Mouse (Mus musculus) cortical plate, adult 2 months (tissue): ENCODE results near the gene Fam193a. TPM values are rescaled to one million over a fixed set of nuclear protein-coding genes. Genes with fewer than 3 reads are reported as not detected.

ENCODE experiments used
- H3K27ac ChIP-seq: fragments of 200-500 bp; 2 replicates; pipeline ENCODE4 v1.5.1; 2012; ENCODE audit warnings: low read length, control low read depth, inconsistent platforms; ENCODE audit not compliant: insufficient read depth
- H3K4me1 ChIP-seq: fragments of 200-500 bp; 2 replicates; pipeline ENCODE4 v1.6.1; 2011; ENCODE audit warnings: low read length; ENCODE audit not compliant: control insufficient read depth, insufficient read depth
- H3K4me3 ChIP-seq: fragments of 200-500 bp; 2 replicates; pipeline ENCODE4 v1.5.1; 2011; ENCODE audit warnings: mild to moderate bottlenecking, low read length, control low read depth; ENCODE audit not compliant: insufficient read depth
- CTCF ChIP-seq: fragments of 200-500 bp; IDR thresholded peaks from 2 replicates; pipeline ENCODE4 v1.5.1; 2011; ENCODE audit warnings: mild to moderate bottlenecking, control low read depth, low read length; ENCODE audit not compliant: insufficient read depth; ENCODE audit errors: extremely low read depth
- POLR2A ChIP-seq: fragments of 200-500 bp; IDR thresholded peaks from 2 replicates; pipeline ENCODE4 v1.6.1; 2011; ENCODE audit warnings: mild to moderate bottlenecking, low read length, control low read depth; ENCODE audit not compliant: insufficient read depth; ENCODE audit errors: extremely low read depth
- polyA plus RNA-seq: library from polyadenylated mRNA; depleted of rRNA; stranded (reverse); fragments of >200 nt; gene quantifications from 2 replicates; pipeline ENCODE4 v1.2.3, GENCODE M21; 2012

Gene Fam193a
- polyA plus RNA-seq, 1 experiment, result 42.0 TPM

- TF ChIP-seq POLR2A (no peak), CTCF (no peak)
- H3K27ac ChIP-seq, result no peak overlapping the region
- H3K4me1 ChIP-seq, result peaks cover 12% of the 10 kb centered on the region
- no peak overlapping the region for H3K4me3 ChIP-seq
Measured at GRCm38 (mm10) chr5:34409002-34409401, 39.3 kb downstream of the Fam193a start.

DNA sequence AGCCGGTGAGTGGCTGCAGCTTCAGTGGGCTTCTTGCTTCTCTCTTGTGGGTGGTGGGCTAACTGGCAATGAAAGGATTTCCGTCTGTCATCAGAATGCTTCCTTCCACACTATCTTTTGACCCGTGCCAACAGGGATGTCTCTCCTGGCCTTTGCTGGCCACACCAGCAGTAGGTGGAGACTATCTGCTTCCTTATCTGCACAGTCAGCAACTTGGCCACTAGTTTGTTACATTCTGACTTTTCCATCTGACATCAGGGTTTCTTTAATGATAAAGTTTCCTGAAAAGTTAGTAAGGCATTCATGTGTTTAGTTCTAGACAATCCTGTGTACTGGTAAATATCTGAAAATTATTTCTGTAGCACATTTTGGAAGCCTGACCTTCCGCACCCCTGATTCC lies 41.1 kb downstream of the Fam193a start:
- Histone ChIP-seq H3K4me3 (no peak overlapping the region), H3K27ac (no peak overlapping the region), H3K4me1 (peaks cover 12% of the 10 kb centered on the region)
- TF ChIP-seq POLR2A (no peak), CTCF (no peak)

- no peak overlapping the region for H3K4me3 ChIP-seq
- TF ChIP-seq POLR2A (no peak), CTCF (no peak)
- H3K27ac ChIP-seq, result no peak overlapping the region
- peaks cover 9% of the 10 kb centered on the region for H3K4me1 ChIP-seq
Measured at GRCm38 (mm10) chr5:34413921-34414320, 44.2 kb downstream of the Fam193a start.

DNA sequence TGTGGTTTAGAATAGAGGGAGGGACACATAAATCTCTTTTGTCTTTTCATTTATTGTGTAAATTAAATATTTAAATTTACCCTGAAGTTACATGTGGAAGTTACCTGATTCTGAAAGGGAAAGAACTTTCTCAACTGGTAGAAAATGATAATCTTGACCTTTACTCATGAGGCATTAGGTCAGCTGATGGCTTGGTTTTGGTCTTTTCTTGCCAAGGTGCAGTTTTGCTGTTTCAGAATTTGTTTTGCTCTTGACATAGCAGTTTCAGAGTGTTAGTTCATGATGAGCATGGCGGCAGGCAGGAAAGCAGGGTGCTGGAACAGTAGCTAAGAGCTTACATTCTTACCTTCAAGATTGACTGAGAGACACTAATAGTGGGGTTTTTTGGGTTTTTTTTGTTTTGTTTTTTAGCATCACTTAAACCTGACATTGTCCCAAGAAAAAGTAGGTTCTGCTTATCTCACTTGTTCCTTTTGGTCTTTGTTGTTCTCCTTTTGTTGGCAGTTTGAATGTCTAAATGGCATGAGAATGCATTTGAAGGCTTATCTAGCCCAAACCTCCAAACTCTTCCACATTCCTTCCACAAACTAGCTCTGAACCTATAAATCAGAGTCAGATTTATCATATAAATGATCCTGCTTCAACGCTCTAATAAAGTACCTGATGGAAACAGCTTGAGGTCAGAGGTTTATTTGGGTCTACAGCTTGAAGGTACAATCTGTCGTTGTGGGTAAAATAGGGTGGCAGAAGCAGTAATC lies 47.7 kb downstream of the Fam193a start:
- peaks cover 6% of the 10 kb centered on the region for H3K4me1 ChIP-seq

GRCm38 (mm10) chr5:34419188-34419587 lies 49.5 kb downstream of the Fam193a start:
- Histone ChIP-seq H3K27ac (no peak overlapping the region), H3K4me3 (no peak overlapping the region), H3K4me1 (peaks cover 3% of the 10 kb centered on the region; the same call in 1 of the 2 replicates)
- TF ChIP-seq CTCF (no peak), POLR2A (no peak)

More for the DNA sequence above, 47.7 kb downstream of the Fam193a start:
- no peak overlapping the region for H3K27ac ChIP-seq
- no peak for TF ChIP-seq POLR2A
- TF ChIP-seq CTCF, result no peak
- H3K4me3 ChIP-seq, result no peak overlapping the region

DNA sequence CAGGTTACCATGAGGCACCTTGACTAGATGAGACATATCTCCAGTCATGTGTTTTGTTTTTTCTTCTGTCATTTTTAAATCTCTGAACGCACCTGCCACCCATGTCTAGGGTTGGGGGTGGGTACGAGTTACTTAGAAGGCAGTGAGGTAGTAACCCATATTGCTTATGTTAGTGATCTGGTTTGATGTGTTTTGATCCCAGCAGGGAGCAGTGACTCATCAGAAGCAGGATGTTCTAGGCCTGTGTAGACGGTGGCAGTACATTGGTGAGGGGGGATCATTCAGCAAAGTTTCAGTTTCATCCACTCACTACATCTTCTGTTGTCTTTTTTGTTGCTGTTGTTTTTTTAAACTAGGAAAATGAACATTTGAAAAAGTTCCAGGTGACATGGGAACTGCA lies 61.0 kb downstream of the Fam193a start:
- TF ChIP-seq POLR2A (no peak), CTCF (no peak)
- Histone ChIP-seq H3K4me1 (peaks cover 2% of the 10 kb centered on the region), H3K4me3 (no peak overlapping the region), H3K27ac (no peak overlapping the region)

- Histone ChIP-seq H3K27ac (no peak overlapping the region), H3K4me3 (no peak overlapping the region), H3K4me1 (peaks cover 2% of the 10 kb centered on the region)
- no peak for TF ChIP-seq CTCF
- no peak for TF ChIP-seq POLR2A
Measured at GRCm38 (mm10) chr5:34433786-34434185, 64.1 kb downstream of the Fam193a start.

DNA sequence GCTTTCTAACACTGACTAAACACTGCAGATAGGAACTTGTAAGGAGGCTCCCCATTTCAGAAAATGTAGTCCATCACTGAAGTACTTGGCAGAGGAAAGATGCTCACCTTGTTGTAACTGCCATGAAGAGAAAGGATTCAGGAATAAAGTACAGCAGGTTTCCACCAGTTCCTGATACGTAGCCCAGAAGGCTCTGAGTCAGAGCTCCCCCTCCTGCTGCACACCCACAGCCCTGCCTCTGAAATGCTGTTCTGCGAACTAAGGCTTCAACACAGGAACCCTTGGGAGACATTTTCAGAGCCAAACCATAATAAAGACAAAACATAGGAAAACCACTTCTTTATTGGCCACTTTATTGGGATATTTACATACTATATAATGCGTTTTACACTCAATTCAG lies 64.5 kb downstream of the Fam193a start:
- Histone ChIP-seq H3K27ac (no peak overlapping the region), H3K4me1 (peaks cover 2% of the 10 kb centered on the region), H3K4me3 (no peak overlapping the region)
- TF ChIP-seq CTCF (no peak), POLR2A (no peak)

DNA sequence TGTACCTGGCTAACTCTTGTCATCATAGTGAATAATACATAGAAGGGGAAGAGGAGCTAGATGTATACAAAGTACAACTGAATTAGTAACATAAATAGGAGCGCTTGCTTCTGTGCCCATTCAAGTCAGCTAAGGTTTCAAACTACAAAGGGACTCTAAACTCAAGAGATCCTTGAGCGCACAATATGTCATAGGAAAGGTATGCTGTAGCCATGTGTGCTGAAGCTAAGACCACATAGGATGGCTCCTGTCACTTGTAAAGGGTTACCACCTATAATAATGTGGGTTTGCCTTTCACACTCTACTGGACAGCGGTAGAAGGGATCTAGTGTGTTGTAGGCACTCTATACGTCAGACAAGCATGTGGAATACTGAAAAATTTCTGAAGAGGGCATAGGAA lies 68.3 kb downstream of the Fam193a start:
- Histone ChIP-seq H3K4me3 (no peak overlapping the region), H3K27ac (no peak overlapping the region), H3K4me1 (no peaks in the 10 kb centered on the region)
- TF ChIP-seq CTCF (no peak), POLR2A (no peak)

DNA sequence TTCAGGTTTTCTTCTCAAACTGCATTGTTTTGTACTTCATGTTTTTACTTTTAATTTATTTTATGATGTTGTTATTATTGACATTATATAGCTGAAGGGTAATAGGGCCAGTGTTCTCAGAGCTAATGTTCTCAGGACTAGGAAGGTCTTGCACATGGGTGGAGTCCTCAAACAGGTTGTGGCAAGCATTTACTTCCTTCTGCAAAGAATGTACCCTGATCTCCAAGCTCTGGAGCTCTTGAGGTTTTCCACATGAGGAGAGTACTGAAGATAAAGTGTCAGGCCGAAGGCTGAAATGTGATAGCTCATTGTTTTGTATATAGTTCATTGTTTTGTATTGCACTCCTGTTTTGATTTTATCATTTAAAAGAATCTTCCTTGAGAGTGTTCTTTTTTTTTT lies 68.9 kb downstream of the Fam193a start:
- H3K4me3 ChIP-seq, result no peak overlapping the region

DNA sequence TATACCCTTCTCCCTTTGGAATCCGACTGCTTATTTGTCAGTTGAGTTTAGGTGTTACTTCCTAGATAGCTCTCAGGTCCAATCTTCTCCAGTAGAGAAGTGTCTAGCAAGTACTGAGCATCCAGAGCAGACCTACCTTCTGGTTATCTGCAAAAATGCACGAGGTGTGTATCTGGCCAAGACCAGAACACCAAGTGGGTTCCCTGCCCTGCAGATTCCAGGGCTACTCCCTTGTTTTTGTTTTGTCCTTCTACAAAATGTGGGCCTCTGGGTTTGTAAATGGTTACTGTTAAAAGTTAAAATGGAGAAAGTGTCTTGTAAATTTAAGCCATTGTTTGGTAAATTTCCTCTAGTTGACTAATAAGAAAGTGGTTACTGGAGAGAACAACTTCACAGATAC lies 70.0 kb downstream of the Fam193a start:
- Histone ChIP-seq H3K27ac (no peak overlapping the region), H3K4me3 (no peak overlapping the region), H3K4me1 (peaks cover 1% of the 10 kb centered on the region)
- no peak for TF ChIP-seq CTCF
- no peak for TF ChIP-seq POLR2A

More for the DNA sequence above, 68.9 kb downstream of the Fam193a start:
- TF ChIP-seq POLR2A (no peak), CTCF (no peak)
- H3K4me1 ChIP-seq, result no peaks in the 10 kb centered on the region
- H3K27ac ChIP-seq, result no peak overlapping the region
